Mouse (Mus musculus) left cerebral cortex, adult 9 months (tissue): Measurements from ENCODE around the gene Vamp5.
A peak's percentile ranks its signal among the peaks of the same experiment; 100 is the strongest.

Experiments
- DNase-seq, 2 experiments: peaks; one replicate each; pipeline ENCODE4 v3.0.0; 2022; ENCODE audit warnings: low spot score in 2 of 2

Vamp5 gene

GRCm38 (mm10) chr6:72346261-72346660, 34.0 kb downstream of the Vamp5 start:
- DNase-seq: no peak

GRCm38 (mm10) chr6:72345633-72346032, 34.6 kb downstream of the Vamp5 start:
- DNase-seq: no peak

- peak; percentile 84 to 96 for DNase-seq
Observed at GRCm38 (mm10) chr6:72345074-72345567, 35.1 kb downstream of the Vamp5 start, which contains the start of gene Usp39. Gene Usp39 (minus strand): TSS chr6:72345184.

GRCm38 (mm10) chr6:72344396-72345073, 35.7 kb downstream of the Vamp5 start:
- DNase-seq: no peak

GRCm38 (mm10) chr6:72340481-72340880, 39.8 kb downstream of the Vamp5 start:
- no peak for DNase-seq

- no peak for DNase-seq
Observed at GRCm38 (mm10) chr6:72333111-72333510, 47.2 kb downstream of the Vamp5 start.

GRCm38 (mm10) chr6:72330133-72330532, 50.1 kb downstream of the Vamp5 start:
- DNase-seq: no peak

GRCm38 (mm10) chr6:72329019-72329418, 51.2 kb downstream of the Vamp5 start:
- no peak for DNase-seq

- DNase-seq: peak in 1 of 2 experiments; percentile 57
Observed at GRCm38 (mm10) chr6:72326274-72326673, 54.0 kb downstream of the Vamp5 start.

GRCm38 (mm10) chr6:72323786-72324508, 56.3 kb downstream of the Vamp5 start:
- no peak for DNase-seq

GRCm38 (mm10) chr6:72322936-72323335, 57.3 kb downstream of the Vamp5 start:
- no peak for DNase-seq

- DNase-seq: peak in 1 of 2 experiments; percentile 57
Observed at GRCm38 (mm10) chr6:72319019-72319418, 61.2 kb downstream of the Vamp5 start.
